Mouse (Mus musculus): Measurements from ENCODE around the gene Clec11a. TPM values are rescaled to one million over a fixed set of nuclear protein-coding genes. Genes with fewer than 3 reads are reported as not detected.

The Clec11a gene
- polyA plus RNA-seq, 1 experiment from 2014 or later: 24.0 TPM

- no peak for ATAC-seq (ENCODE audit: insufficient number of reproducible peaks, low FRiP score, low TSS enrichment, low read depth)
- WGBS: 74% methylated on average over 7 of the region's 7 CpGs
- Histone ChIP-seq H3K36me3 (no peaks in the 10 kb centered on the region), H3K27me3 (peaks cover 36% of the 10 kb centered on the region), H3K4me1 (no peaks in the 10 kb centered on the region), H3K27ac (no peak overlapping the region), H3K9ac (no peak overlapping the region), H3K4me3 (no peak overlapping the region), H3K4me2 (no peak overlapping the region), H3K9me3 (no peaks in the 10 kb centered on the region)
These were observed 34.2 kb downstream of the Clec11a start for GRCm38 (mm10) chr7:44272546-44272945.

- Histone ChIP-seq H3K36me3 (no peaks in the 10 kb centered on the region), H3K4me3 (no peak overlapping the region), H3K27me3 (peaks cover 36% of the 10 kb centered on the region), H3K4me2 (no peak overlapping the region), H3K9ac (no peak overlapping the region), H3K9me3 (no peaks in the 10 kb centered on the region), H3K27ac (no peak overlapping the region), H3K4me1 (no peaks in the 10 kb centered on the region)
- WGBS: 66% methylated on average over 2 of the region's 2 CpGs
- no peak for ATAC-seq (ENCODE audit: insufficient number of reproducible peaks, low FRiP score, low TSS enrichment, low read depth)
These were observed 35.4 kb downstream of the Clec11a start for GRCm38 (mm10) chr7:44271309-44271708.

GRCm38 (mm10) chr7:44269397-44269796 lies 37.3 kb downstream of the Clec11a start:
- no peak overlapping the region for H3K27ac ChIP-seq
- H3K27me3 ChIP-seq: peaks cover 32% of the 10 kb centered on the region
- H3K4me3 ChIP-seq: no peak overlapping the region
- no peak overlapping the region for H3K4me2 ChIP-seq
- H3K9ac ChIP-seq: no peak overlapping the region
- H3K9me3 ChIP-seq: no peaks in the 10 kb centered on the region
- no peaks in the 10 kb centered on the region for H3K4me1 ChIP-seq
- H3K36me3 ChIP-seq: no peaks in the 10 kb centered on the region
- WGBS: 90% methylated on average over 2 of the region's 2 CpGs
- ATAC-seq (ENCODE audit: insufficient number of reproducible peaks, low FRiP score, low TSS enrichment, low read depth): no peak

GRCm38 (mm10) chr7:44268117-44268516 lies 38.6 kb downstream of the Clec11a start:
- H3K27ac ChIP-seq: no peak overlapping the region
- H3K27me3 ChIP-seq: peaks cover 31% of the 10 kb centered on the region
- no peaks in the 10 kb centered on the region for H3K36me3 ChIP-seq
- ATAC-seq (ENCODE audit: insufficient number of reproducible peaks, low FRiP score, low TSS enrichment, low read depth): no peak
- H3K4me3 ChIP-seq: no peak overlapping the region
- H3K4me1 ChIP-seq: peaks cover 4% of the 10 kb centered on the region; the same call in 1 of the 2 replicates
- no peak overlapping the region for H3K9ac ChIP-seq
- H3K4me2 ChIP-seq: no peak overlapping the region
- WGBS: 69% methylated on average over 11 of the region's 11 CpGs
- H3K9me3 ChIP-seq: no peaks in the 10 kb centered on the region

GRCm38 (mm10) chr7:44262791-44263643 lies 43.7 kb downstream of the Clec11a start:
- peak; percentile 54; the same call in 1 of the 2 replicates for ATAC-seq (ENCODE audit: insufficient number of reproducible peaks, low FRiP score, low TSS enrichment, low read depth)
- H3K4me2 ChIP-seq: peak overlapping the region; percentile 38
- H3K36me3 ChIP-seq: no peaks in the 10 kb centered on the region
- no peak overlapping the region for H3K27ac ChIP-seq
- no peaks in the 10 kb centered on the region for H3K9me3 ChIP-seq
- H3K4me1 ChIP-seq: peaks cover 7% of the 10 kb centered on the region; the same call in 1 of the 2 replicates
- no peak overlapping the region for H3K9ac ChIP-seq
- peak overlapping the region; percentile 17 for H3K4me3 ChIP-seq
- peaks cover 36% of the 10 kb centered on the region for H3K27me3 ChIP-seq
- WGBS: 2% methylated on average over 34 of the region's 34 CpGs

- Histone ChIP-seq H3K4me3 (no peak within 1 kb of the TSS), H3K36me3 (no peaks in the 10 kb centered on the region), H3K4me2 (no peak within 1 kb of the TSS), H3K27ac (no peak within 1 kb of the TSS), H3K9ac (no peak within 1 kb of the TSS), H3K27me3 (peaks cover 36% of the 10 kb centered on the region), H3K4me1 (peaks cover 7% of the 10 kb centered on the region; the same call in 1 of the 2 replicates), H3K9me3 (no peaks in the 10 kb centered on the region)
- ATAC-seq (ENCODE audit: insufficient number of reproducible peaks, low FRiP score, low TSS enrichment, low read depth): no peak
- 60% methylated on average over 5 of the region's 5 CpGs for WGBS
These were observed 45.6 kb downstream of the Clec11a start, which contains the start of gene Gm15517 for GRCm38 (mm10) chr7:44261147-44261546. Gm15517 (plus strand) TSS chr7:44261447.

- Histone ChIP-seq H3K4me3 (no peak overlapping the region), H3K9me3 (no peaks in the 10 kb centered on the region), H3K9ac (no peak overlapping the region), H3K27ac (no peak overlapping the region), H3K4me1 (peaks cover 7% of the 10 kb centered on the region; the same call in 1 of the 2 replicates), H3K27me3 (peaks cover 36% of the 10 kb centered on the region), H3K4me2 (no peak overlapping the region), H3K36me3 (no peaks in the 10 kb centered on the region)
- 68% methylated on average over 6 of the region's 6 CpGs for WGBS
- ATAC-seq (ENCODE audit: insufficient number of reproducible peaks, low FRiP score, low TSS enrichment, low read depth): no peak
These were observed 46.3 kb downstream of the Clec11a start for GRCm38 (mm10) chr7:44260410-44260809.

- ATAC-seq (ENCODE audit: insufficient number of reproducible peaks, low FRiP score, low TSS enrichment, low read depth): no peak
- H3K9me3 ChIP-seq: no peaks in the 10 kb centered on the region
- no peak within 1 kb of the TSS for H3K27ac ChIP-seq
- no peaks in the 10 kb centered on the region; the same call in 1 of the 2 replicates for H3K4me1 ChIP-seq
- H3K9ac ChIP-seq: no peak within 1 kb of the TSS
- no peak within 1 kb of the TSS for H3K4me3 ChIP-seq
- peaks cover 16% of the 10 kb centered on the region for H3K27me3 ChIP-seq
- no peak within 1 kb of the TSS for H3K4me2 ChIP-seq
- H3K36me3 ChIP-seq: peaks cover 19% of the 10 kb centered on the region
- 73% methylated on average over 4 of the region's 4 CpGs for WGBS
These were observed 49.4 kb downstream of the Clec11a start, which contains the start of gene Acp4 for GRCm38 (mm10) chr7:44257278-44257677. Acp4 (minus strand) TSS chr7:44257378.

- ATAC-seq (ENCODE audit: insufficient number of reproducible peaks, low FRiP score, low TSS enrichment, low read depth): no peak
- Histone ChIP-seq H3K4me2 (no peak overlapping the region), H3K9ac (no peak overlapping the region), H3K9me3 (no peaks in the 10 kb centered on the region), H3K4me3 (no peak overlapping the region), H3K4me1 (peaks cover 3% of the 10 kb centered on the region; the same call in 1 of the 2 replicates), H3K27ac (peak overlapping the region; percentile 27; the same call in 1 of the 2 replicates), H3K27me3 (no peaks in the 10 kb centered on the region), H3K36me3 (peaks cover 37% of the 10 kb centered on the region)
- WGBS: 75% methylated on average over 6 of the region's 6 CpGs
These were observed 51.8 kb downstream of the Clec11a start for GRCm38 (mm10) chr7:44254930-44255329.

GRCm38 (mm10) chr7:44253023-44253616 lies 53.6 kb downstream of the Clec11a start:
- no peaks in the 10 kb centered on the region for H3K9me3 ChIP-seq
- 64% methylated on average over 15 of the region's 15 CpGs for WGBS
- no peak for ATAC-seq (ENCODE audit: insufficient number of reproducible peaks, low FRiP score, low TSS enrichment, low read depth)
- no peak overlapping the region for H3K4me3 ChIP-seq
- H3K36me3 ChIP-seq: peaks cover 54% of the 10 kb centered on the region
- no peak overlapping the region for H3K9ac ChIP-seq
- H3K27ac ChIP-seq: peak overlapping the region; percentile 33
- H3K4me1 ChIP-seq: peaks cover 6% of the 10 kb centered on the region
- no peak overlapping the region for H3K4me2 ChIP-seq
- H3K27me3 ChIP-seq: no peaks in the 10 kb centered on the region

Data from limb, embryonic 15.5 days (tissue).